Mouse (Mus musculus): ENCODE results near the gene Iqcd.
A peak's percentile ranks its signal among the peaks of the same experiment; 100 is the strongest.

Gene Iqcd

GRCm38 (mm10) chr5:120571056-120571740 is 17.6 kb upstream of the Iqcd start:
- DNase-seq (ENCODE audit: low read depth, low spot score) = peak; percentile 49

- peak; percentile 44 for DNase-seq (ENCODE audit: low read depth, low spot score)
These were observed 14.2 kb upstream of the Iqcd start for GRCm38 (mm10) chr5:120574469-120575063.

GRCm38 (mm10) chr5:120576781-120577301 is 12.0 kb upstream of the Iqcd start:
- no peak for DNase-seq (ENCODE audit: low read depth, low spot score)

- DNase-seq (ENCODE audit: low read depth, low spot score) = no peak
These were observed 10.8 kb upstream of the Iqcd start for GRCm38 (mm10) chr5:120577935-120578441.

- DNase-seq (ENCODE audit: low read depth, low spot score) = peak; percentile 51
These were observed 10.2 kb upstream of the Iqcd start for GRCm38 (mm10) chr5:120578504-120579081.

- DNase-seq (ENCODE audit: low read depth, low spot score) = peak; percentile 70
These were observed 9.5 kb upstream of the Iqcd start for GRCm38 (mm10) chr5:120579211-120579897.

- DNase-seq (ENCODE audit: low read depth, low spot score) = peak; percentile 80
These were observed 8.8 kb upstream of the Iqcd start for GRCm38 (mm10) chr5:120579898-120580626.

- DNase-seq (ENCODE audit: low read depth, low spot score) = no peak
These were observed 6.8 kb upstream of the Iqcd start for GRCm38 (mm10) chr5:120582002-120582401.

- DNase-seq (ENCODE audit: low read depth, low spot score) = no peak
These were observed 5.3 kb upstream of the Iqcd start for GRCm38 (mm10) chr5:120583511-120583910.

- no peak for DNase-seq (ENCODE audit: low read depth, low spot score)
These were observed 3.8 kb upstream of the Iqcd start for GRCm38 (mm10) chr5:120584968-120585367.

GRCm38 (mm10) chr5:120586741-120587615 is 1.8 kb upstream of the Iqcd start:
- peak; percentile 84 for DNase-seq (ENCODE audit: low read depth, low spot score)

GRCm38 (mm10) chr5:120587616-120587926 is 1.2 kb upstream of the Iqcd start:
- no peak for DNase-seq (ENCODE audit: low read depth, low spot score)

GRCm38 (mm10) chr5:120587940-120588568 is 762 bp upstream of the Iqcd start:
- no peak for DNase-seq (ENCODE audit: low read depth, low spot score)

GRCm38 (mm10) chr5:120590356-120591010 is 1.7 kb downstream of the Iqcd start:
- no peak for DNase-seq (ENCODE audit: low read depth, low spot score)

GRCm38 (mm10) chr5:120592141-120592540 is 3.3 kb downstream of the Iqcd start:
- DNase-seq (ENCODE audit: low read depth, low spot score) = no peak

- no peak for DNase-seq (ENCODE audit: low read depth, low spot score)
These were observed 5.7 kb downstream of the Iqcd start for GRCm38 (mm10) chr5:120594485-120594884.

- DNase-seq (ENCODE audit: low read depth, low spot score) = no peak
These were observed 10.8 kb downstream of the Iqcd start for GRCm38 (mm10) chr5:120599625-120600024.

GRCm38 (mm10) chr5:120600946-120601668 is 12.3 kb downstream of the Iqcd start:
- peak; percentile 49 for DNase-seq (ENCODE audit: low read depth, low spot score)

GRCm38 (mm10) chr5:120602210-120602609 is 13.4 kb downstream of the Iqcd start:
- no peak for DNase-seq (ENCODE audit: low read depth, low spot score)
